Mouse (Mus musculus) CD4-positive, CD25-positive, alpha-beta regulatory T cell (primary cell): ENCODE measurements around the gene Klk4. TPM values are rescaled to one million over a fixed set of nuclear protein-coding genes. Genes with fewer than 3 reads are reported as not detected.

ENCODE experiments used
- polyA plus RNA-seq: library from polyadenylated mRNA; unstranded; fragments of 100-300 nt; shearing (Covaris generic); gene quantifications from one replicate; pipeline ENCODE4 v1.2.1, GENCODE M21; 2017

Klk4 gene
- not detected for polyA plus RNA-seq

DNA sequence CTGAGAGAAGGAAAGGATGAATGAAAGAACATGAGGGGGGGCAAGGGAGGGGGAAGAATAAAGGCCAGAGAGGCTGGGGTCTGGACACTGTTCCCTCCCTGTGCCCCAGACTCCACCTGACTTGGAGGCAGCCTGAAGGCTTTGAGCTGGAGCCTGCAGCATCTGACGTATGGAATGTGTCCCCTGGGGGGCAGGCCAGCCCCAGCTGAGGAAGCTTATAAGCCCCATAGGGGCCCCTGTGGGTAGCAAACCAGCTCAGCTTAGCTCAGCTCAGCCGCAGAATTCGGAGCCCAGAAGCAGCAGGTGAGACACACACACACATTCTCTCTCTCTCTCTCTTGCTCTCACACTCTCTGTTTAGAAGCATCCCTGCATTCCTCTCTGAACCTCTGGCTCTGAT is at the start of gene Klk4:
Gene Klk4 (plus strand): TSS at position 249 of the 400 bp plus-strand sequence.

DNA sequence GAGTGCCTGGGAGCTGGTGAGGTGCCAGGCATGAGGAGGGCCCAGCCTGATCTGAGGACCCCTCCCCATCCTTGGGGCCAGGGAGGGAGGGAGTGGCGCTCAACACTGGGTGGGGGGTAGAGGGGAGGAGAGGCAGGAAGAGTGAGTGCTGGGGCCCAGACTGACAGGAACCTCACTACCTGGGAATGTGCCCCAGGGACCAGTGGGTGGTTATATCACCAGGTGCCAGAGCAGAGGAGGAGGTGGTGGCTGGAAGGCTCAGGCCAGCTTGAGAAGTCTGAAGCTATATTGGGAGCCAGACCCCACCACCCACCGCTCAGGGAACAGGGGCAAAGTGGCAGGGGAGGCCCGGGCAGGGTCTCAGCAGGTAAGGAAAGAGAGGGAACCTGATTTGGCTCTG is 39.3 kb upstream of the Klk4 start, which contains the start of gene Klk5:
Gene Klk5 (plus strand): TSS at position 271 of the 400 bp plus-strand sequence.

DNA sequence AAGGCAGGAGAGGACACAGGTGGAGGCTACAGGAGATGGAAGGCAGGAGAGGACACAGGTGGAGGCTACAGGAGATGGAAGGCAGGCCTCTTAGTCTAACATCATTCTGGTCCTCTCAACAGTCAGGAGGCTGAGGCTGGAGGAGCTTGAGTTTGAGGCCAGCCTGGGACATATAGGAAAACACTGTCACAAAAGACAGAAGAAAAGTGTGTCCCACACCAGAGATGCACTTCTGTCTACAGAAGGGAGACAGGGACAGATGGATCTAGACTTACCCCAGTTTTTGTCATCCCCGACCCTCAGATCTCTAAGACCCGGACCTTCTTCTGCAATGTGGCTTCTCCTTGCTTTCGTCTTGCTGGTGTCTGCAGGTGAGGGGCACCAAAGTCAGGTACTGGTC is 52.5 kb downstream of the Klk4 start, which contains the start of gene Klk15:
Gene Klk15 (plus strand): TSS at position 301 of the 400 bp plus-strand sequence.

Other genes starting within 250 kb of the Klk4 start
- 0.08 TPM for gene Ceacam18, start 246.5 kb upstream of the Klk4 start, polyA plus RNA-seq
- gene Siglece, start 221.0 kb upstream of the Klk4 start, polyA plus RNA-seq, result 0.60 TPM
- gene Ctu1, start 209.1 kb upstream of the Klk4 start, polyA plus RNA-seq, result 14.0 TPM
- not detected for gene Klk14, start 190.7 kb upstream of the Klk4 start, polyA plus RNA-seq
- not detected for gene Klk13, start 168.6 kb upstream of the Klk4 start, polyA plus RNA-seq
- not detected for gene Klk12, start 112.3 kb upstream of the Klk4 start, polyA plus RNA-seq
- gene Klk11, start 106.6 kb upstream of the Klk4 start, polyA plus RNA-seq, result 0.16 TPM
- 0.17 TPM for gene Klk10, start 100.1 kb upstream of the Klk4 start, polyA plus RNA-seq
- gene Klk9, start 89.3 kb upstream of the Klk4 start, polyA plus RNA-seq, result 0.39 TPM
- gene Klk8, start 83.6 kb upstream of the Klk4 start, polyA plus RNA-seq, result 101 TPM
- gene Klk7, start 69.9 kb upstream of the Klk4 start, polyA plus RNA-seq, result 0.10 TPM
- not detected for gene Klk6, start 56.7 kb upstream of the Klk4 start, polyA plus RNA-seq
- not detected for gene Klk5, start 39.2 kb upstream of the Klk4 start, polyA plus RNA-seq
- gene Klk15, start 52.6 kb downstream of the Klk4 start, polyA plus RNA-seq, result not detected
- not detected for gene Klk1b8, start 69.5 kb downstream of the Klk4 start, polyA plus RNA-seq
- not detected for gene Klk1b1, start 85.6 kb downstream of the Klk4 start, polyA plus RNA-seq
- 0.55 TPM for gene Klk1b9, start 94.9 kb downstream of the Klk4 start, polyA plus RNA-seq
- not detected for gene Klk1b11, start 114.7 kb downstream of the Klk4 start, polyA plus RNA-seq
- not detected for gene Klk1b26, start 131.0 kb downstream of the Klk4 start, polyA plus RNA-seq
- 1.2 TPM for gene Klk1b27, start 171.1 kb downstream of the Klk4 start, polyA plus RNA-seq
- gene Klk1b21, start 221.2 kb downstream of the Klk4 start, polyA plus RNA-seq, result not detected
- gene Klk1b22, start 231.5 kb downstream of the Klk4 start, polyA plus RNA-seq, result not detected